Mouse (Mus musculus): ENCODE data around the gene Spock1. TPM values are rescaled to one million over a fixed set of nuclear protein-coding genes. Genes with fewer than 3 reads are reported as not detected.

The Spock1 gene
- total RNA-seq, 4 experiments from 2014 or later = 237 to 285 (median 263) TPM

DNA sequence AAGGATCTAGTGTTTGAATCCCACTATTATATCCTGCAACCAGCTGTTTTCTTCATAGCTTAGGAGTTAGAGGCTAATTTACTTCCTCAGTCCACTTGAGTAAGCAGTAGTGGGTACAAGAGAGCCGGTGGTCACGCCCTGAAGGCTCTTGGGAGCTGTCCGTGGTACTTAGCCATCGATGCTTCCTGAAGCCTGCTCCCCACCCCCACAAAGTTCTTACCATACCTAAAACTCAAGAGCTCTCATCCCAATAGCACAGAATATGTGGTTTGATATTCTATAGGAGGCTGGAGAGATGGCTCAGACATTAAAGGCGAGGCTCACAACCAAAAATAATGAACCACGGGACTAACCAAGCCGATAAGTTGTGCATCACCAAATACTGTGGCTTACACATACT is 40.5 kb downstream of the Spock1 start:
- DNase-seq (ENCODE audit: low spot score in 2 of 2) = no peak

DNA sequence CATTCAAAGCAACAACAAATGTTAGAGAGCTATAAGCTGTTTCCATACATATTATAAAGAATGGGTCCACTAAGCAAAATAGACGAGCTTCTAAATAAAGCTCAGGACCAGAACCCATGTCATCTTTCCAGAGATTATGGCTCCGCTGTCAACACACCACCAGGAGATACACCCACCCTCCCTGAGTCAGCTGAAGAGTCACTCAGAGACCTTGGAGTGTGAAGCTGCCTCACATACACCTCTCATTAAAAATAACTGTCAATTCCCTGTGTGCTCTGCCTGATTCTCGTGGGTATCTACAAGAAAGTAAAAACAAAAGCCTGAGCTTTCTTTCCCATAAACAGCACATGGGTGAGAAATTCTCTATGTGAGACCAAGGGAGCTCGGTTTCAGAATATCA is 43.1 kb downstream of the Spock1 start:
- no peak for DNase-seq (ENCODE audit: low spot score in 2 of 2)

DNA sequence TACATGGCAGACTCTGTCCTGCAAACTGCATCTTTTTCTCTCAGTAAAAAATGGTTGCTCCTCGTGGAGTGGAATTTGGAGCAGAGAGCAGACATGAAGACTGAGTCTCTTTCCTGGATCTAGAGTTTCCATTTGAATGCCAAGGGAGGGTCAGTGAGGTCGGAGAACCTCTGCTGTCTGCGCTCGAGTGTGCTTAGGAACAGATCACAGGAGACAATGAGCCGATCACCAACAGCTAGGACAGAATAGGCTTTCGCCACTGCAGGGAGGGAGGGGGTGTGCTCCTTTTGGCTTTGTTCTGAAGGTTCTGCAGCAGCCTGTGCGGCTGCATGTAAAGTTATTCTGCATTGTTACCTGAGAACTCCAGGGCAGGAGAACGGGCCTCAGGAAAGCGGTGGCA is 49.6 kb downstream of the Spock1 start:
- no peak for DNase-seq (ENCODE audit: low spot score in 2 of 2)

DNA sequence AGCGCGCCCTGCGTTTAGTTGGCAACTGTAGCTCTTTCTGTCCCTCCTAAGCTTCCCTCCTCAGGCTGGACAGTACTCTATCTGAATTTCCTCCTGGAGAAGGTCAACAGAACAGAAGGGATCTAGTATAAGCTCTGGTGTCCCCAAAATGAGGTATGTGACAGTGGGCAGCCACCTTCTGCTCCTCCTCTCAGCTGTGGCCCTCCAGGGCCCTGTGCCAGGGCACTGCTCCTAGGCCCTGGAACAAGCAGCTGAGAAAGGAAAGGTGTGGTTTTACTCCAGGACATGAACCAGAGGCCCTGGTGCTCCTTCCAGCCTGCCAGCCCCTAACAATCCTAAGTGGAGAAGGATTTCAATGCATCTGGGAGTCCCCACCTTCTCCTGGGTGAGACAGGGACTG is 51.1 kb downstream of the Spock1 start:
- DNase-seq (ENCODE audit: low spot score in 2 of 2) = no peak

DNA sequence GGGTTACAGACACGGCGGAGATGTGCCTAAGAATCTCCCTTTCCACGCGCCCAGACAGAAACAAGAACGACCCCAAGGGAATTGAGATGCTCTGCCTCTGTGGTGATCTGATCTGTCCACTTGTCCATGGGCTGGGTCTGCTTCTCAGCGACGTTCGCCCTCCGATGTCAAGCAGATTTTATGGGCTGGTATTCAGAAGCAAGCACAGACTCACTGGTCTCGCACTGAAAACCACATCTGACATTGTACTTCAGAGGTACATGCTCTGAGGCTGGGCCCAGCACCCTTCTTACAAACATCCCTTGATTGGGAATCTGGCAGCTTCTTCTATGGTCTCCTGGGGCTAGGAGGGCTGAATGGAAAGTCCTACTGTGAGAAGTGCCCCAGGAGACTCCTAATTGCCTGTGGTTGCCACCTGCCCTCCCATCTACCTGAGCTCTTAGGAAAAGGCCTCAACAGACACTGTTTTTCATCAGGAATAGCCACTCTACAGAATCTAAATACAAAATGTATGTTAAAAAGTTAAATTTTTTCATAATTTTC is 51.8 kb downstream of the Spock1 start:
- no peak for DNase-seq (ENCODE audit: low spot score in 2 of 2)

DNA sequence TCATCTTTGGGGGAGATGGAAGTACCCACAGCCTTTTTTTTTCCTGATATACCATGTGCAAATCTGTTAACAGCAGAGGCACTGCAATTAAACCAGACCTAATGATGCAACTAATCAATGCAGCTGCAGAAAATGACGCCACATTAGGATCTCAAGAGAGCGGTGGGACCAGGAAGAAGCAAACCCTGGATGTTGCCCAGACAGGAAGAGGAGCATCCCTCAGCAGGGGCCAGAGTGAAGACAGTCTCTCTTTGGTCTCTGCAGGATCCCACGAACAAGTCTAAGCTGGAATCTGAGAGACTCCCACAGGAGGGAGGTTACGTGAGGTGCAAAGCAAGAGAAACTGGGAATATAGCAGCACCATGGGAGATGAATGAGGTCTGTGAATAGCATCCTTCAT is 52.4 kb downstream of the Spock1 start:
- no peak for DNase-seq (ENCODE audit: low spot score in 2 of 2)

DNA sequence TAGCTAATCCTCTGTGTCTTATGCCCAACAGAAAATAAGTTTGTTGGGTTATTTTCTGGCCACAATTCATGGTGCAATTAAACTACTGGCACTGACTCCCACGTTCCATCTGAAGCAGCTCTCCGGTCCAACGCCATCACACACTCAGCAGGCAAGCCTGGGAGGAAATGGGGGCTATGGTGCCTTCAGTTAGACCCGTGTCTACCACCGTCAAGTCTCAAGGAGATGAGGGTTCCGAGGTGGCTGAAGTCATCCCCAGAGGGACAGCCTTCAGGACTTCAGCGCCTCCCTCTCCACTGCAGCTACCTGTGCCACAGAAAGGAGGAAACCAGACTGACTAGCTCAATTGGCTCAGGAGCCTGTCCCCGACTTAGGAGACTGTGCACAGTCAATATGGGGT is 53.7 kb downstream of the Spock1 start:
- DNase-seq (ENCODE audit: low spot score in 2 of 2) = no peak

DNA sequence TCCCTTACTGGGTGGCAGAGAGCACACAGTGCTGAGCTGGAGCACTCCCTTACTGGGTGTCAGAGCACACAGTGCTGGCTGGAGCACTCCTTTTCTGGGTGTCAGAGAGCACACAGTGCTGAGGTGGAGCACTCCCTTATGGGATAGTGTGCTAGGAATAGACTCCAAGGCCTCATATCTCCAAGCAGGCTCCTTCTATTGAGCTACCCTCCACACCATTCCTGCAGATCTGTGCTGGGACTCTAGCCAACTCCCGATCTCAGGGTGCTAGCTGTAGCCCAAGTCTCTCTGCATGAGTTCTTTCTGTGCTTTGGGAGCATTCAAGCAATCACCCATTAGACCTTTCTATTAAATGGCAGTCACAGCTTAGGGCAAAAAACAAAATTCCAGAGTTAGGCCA is 54.5 kb downstream of the Spock1 start:
- DNase-seq (ENCODE audit: low spot score in 2 of 2) = no peak

DNA sequence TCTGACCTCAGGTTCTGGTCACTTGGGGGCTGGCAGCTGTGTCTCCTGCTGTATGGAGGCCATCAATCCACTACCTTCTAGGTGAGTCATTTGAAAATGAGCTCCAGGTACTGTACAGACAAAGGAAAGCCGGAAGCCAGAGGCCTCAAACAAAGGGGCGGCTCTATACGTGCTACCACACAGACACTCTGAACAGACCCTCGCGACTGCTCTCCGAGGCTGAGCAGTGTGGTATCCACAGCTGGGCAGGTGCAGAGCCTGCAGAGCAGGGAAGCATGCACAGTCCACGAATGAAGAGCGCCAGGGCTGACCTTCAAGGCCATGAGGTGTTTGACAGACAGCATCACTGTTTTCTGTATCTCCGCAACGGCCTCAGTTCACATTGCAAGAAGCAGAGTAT is 55.0 kb downstream of the Spock1 start:
- no peak for DNase-seq (ENCODE audit: low spot score in 2 of 2)

DNA sequence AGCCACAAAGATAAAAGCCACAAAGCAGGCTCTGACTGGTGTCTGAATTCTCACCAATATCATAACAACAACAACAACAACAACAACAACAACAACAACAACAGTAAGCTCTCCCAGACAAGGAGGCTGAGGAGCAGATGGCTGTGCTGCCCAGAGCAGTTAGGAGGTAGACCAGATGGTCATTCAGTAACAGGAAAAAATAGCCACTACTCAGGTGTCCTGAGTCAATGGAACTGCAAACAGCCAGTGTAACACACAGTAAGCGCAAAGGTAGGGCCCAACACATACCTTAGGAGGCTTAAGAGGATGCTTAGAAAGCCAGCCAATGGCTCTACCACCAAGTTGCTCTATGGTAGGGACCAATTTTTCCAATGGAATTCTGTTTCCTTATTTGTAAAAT is 59.2 kb downstream of the Spock1 start:
- DNase-seq (ENCODE audit: low spot score in 2 of 2) = no peak

DNA sequence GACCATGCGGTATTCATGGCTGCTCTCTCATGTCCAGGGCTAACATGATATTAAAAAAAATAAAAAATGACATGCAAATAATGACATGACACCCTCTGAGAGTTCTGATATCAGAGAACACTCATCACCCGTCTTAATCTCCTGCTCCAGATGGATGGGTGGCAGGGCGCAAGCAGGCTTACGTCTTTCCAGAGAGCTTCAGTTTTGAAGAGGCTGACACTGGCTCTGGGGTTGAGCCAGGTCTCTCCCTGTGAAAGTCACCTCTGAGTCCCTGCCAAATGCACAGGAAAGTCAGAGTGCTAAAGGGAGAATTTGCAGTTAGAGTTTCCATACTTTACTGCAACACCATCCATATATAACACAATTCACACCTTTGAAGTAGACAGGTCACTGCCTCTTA is 61.0 kb downstream of the Spock1 start:
- no peak for DNase-seq (ENCODE audit: low spot score in 2 of 2)

DNA sequence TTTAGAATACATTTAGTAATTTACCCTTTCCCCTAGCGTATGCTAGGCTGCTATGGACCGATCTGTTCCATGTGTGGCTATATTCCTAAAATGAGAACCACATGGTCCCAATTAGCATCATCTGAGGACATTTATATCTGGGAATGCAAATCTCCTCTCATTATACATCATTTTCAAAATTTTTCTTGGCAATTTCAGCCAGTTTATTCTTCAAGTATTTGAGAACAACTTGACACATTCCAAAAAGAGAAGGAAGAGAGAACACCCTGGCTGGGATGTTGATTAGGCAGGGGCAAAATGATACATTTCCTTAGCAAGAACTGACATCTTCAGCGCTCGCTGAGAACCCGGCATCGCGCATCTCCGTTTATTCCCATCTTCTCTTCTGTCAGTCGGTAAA is 61.7 kb downstream of the Spock1 start:
- no peak for DNase-seq (ENCODE audit: low spot score in 2 of 2)

DNA sequence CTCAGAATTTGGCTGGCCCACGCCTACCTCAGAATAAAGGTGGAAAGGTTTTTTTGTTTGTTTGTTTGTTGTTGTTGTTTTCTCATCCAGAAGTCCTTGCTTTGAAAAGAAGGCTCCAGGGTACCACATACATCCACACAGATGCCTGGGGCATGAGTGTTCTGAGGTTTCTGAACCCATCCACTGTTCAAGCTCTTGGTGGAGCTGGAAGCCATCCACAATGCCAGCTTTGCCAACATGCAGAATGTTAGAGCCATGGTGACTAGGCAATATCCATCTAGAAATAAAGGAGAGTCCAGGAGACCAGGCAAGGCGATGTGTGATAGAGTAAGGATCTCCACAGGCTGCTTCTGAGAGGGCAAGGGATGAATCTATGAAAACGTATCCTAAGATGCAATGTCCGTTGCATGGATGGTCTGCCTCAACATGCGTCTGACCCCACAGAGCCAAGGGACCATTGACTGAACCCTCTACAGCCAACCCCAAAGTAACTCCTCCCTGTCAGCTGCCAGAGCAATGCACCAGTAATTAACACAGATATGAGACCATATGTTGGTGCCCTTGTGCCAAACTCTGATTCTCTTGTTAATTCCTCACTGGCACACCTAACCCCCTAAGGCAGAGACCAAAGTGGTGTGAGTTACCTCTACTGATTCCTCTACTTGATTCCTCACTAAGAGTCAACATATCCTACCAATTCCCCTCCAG is 66.8 kb downstream of the Spock1 start:
- no peak for DNase-seq (ENCODE audit: low spot score in 2 of 2)

DNA sequence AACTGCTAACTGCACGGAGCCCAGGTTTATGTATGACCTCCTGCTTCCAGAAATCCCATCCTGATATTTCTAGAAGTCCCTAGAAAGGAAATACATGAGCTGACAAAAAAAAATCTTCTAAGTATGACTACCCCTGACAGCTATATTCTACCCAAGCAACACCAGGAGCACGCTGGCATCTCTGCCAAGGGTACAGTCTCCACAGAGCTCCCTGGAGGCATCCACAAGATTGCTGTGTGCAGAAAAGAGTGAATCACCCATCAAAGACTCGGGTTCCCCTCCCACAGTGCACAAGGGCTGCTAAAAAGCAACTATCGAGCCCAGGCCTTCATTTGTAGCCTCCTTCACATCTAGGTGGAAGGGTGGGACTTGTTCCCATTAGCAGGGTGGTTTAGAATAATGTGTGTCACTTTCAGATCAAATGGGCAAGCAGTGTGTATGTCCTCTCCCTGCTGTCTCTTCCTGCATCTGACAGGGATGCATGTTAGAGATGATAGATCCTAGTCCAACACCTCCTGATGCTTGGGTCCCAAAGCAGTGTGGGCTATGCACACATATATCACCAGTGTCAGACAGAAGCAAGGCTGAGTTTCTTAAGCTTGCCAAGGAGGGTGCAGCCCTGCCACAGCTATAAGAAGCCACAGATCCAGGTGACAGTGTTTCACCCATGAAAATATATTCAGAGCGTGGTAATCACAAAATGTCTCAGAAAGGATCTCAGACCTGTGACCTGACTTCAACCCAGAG is 70.3 kb downstream of the Spock1 start:
- peak in 1 of 2 experiments; percentile 80 for DNase-seq (ENCODE audit: low spot score in 2 of 2)

DNA sequence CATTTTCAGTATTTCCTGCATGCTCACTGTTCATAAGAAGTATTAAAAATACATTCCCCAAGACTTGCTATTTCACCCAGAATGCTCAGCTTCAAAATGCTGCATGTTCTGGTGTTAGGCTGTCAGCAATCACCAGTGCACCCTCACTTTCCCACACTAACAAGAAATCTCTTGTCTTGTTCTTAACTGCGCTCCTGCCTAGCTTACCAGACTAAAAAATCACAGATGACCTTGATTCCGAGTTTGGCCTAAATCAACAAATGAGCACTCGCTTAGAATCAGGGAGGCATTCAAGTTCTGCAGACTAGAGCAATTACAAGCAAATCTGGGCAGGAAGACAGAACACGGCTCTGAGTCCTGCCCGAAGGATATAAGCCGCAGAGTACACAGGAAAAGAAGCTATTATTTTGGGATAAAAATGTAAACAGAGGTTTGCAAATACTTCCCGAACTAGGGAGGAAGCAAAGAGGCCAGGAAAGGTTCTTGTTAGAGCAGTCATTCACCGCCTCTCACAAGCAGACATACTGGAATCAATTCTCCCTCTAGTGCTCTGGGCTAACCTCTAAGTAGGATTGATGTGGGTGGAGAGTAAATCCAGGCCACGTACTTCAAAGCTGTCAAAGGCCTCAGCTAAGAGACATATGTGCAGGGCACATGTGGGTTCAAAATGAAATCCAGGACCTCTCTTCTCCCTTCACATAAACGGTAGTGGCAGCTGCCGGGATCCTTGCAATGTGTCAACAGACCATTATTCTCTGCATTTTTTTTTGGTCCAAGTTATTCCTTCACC is 76.6 kb downstream of the Spock1 start:
- DNase-seq (ENCODE audit: low spot score in 2 of 2) = no peak

DNA sequence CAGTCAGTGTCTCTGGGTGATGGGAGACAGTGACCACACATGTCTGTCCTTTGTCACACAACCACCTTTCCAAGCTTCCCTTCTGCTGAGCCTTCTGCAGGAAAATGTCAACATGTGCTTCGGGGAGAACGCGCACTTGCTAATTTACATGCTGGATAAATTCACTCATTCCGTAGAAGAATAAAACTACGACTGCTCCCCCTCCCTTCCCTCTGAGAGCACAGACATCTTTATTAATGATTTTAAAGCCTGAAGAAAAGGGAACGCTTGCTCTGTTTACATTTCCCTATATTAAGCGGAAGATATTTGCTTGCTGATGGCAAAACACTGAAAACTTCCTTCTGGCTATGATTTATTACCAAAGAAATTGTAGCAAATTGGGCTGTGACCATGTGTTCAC is 77.2 kb downstream of the Spock1 start:
- no peak for DNase-seq (ENCODE audit: low spot score in 2 of 2)

DNA sequence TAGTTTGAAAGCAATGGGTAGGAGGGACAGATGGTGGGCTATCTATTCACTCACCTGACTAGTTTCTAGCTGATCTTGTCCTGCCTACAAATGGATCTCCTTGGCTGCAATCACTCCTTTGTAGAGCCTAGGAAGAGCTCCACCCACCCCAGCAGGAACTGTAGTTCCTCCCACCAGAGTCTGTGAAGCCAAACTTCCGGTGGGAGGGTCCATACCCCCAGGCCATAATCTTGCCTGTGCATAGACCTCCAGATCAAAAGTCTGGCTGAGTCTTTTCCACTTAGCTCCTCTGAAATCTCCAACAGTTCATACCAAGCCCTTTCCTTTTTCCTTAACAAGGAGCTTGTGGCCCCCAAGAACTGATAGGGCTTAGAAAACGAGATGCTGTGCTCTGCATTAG is 78.0 kb downstream of the Spock1 start:
- DNase-seq (ENCODE audit: low spot score in 2 of 2) = no peak

DNA sequence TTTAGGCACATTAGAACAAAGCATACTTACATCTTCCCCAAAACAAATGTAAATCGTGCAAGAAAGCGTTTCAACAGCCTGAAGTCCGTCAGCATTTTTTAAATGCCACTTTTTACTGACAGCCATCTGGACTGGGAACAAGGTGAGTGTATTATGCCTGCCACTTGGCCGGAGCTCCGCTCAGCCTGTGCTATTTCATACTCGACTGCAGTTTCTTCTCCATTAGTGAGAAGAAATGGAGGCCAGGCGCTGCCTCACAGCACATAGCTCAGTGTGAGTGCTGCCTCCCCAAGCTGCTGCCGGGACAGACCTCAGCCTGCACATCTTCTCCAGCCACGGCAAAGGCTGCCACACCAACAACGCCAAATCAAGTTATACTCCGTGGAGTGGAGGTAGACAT is 91.9 kb downstream of the Spock1 start:
- DNase-seq (ENCODE audit: low spot score in 2 of 2) = no peak

DNA sequence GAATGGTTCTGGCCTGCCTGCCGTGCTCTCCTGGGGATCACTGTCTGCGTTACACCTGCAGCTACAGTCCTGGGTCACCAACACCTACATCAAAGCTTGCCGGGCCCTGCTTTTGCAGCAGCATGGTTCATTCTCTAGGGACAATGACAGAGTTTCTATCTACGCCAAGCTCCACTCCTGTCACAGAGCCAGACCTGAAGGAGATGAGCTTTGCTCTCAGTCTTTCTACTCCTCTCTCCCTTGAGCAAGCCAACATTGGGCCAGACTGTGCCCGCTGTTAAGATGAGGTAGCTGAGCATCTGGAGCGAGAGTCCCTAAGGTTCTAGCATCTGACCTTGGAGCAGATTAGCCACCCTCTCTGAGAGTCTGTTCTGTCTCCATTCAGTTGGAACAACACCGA is 95.5 kb downstream of the Spock1 start:
- DNase-seq (ENCODE audit: low spot score in 2 of 2) = no peak

DNA sequence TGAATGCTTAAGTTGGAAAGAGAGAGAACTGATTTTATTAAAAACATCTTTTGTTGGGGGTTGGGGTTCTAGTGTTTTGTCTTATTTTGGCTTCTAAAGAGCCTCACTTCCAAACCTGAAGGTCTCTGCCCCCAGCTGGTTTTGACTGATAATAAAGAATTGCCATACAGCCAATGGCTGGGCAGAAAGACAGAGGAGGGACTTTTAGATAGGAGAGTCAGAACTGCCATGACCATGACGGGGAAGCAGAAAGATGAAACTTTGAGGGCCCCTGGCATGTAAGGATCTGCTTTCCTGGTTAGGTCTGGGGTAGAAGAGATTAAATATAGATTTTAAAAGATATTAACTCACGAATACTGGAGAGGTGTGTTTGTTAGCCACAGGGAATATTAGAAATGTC is 96.9 kb downstream of the Spock1 start:
- DNase-seq (ENCODE audit: low spot score in 2 of 2) = no peak

DNA sequence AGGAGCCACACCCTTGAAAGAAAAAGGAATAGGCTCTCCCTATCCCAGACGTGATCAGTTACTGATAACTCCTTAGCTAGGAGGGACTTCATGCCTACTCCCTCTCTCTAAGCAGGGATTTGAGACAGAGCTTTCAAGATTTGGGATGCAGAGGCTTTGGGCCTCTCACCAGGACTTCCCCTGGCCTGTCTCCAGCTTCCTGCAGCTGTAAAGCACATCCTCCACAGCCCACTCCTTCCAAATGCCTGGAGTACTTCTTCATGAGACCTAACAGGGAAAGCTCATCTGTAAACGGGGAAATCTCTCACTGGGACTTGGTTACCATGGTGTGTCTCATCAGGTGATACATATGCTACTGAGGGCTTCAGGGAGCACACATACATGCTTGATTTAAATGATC is 97.3 kb downstream of the Spock1 start:
- DNase-seq (ENCODE audit: low spot score in 2 of 2) = no peak

DNA sequence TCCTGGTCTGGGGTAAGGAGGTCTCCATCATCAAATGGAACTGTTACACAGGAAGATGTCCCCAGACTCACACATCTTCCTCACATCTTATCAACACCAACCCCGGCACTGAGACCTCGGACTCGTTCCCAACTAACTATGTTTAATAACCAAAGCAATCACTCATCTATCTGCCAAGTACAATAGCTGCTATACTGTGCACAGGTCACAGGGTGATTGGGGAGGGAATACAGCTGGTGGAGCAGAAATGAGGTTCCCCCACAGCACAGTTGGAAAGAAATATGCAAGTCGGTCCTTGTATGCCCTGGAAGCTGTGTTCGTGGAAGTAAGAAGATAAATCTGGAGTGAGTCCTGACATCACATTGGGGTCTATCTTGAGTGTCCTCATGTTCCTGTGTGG is 98.0 kb downstream of the Spock1 start:
- DNase-seq (ENCODE audit: low spot score in 2 of 2) = no peak

Measured in left cerebral cortex, adult 8-10 months (tissue).